Mouse (Mus musculus): ENCODE data around the gene Olfr339. TPM values are rescaled to one million over a fixed set of nuclear protein-coding genes. Genes with fewer than 3 reads are reported as not detected.
"Not testable (repeated sequence)": the region's sequence is repeated elsewhere in the genome, so short reads cannot be mapped to it uniquely, and the experiment has no call there.

The Olfr339 gene
- polyA plus RNA-seq (2012; ENCODE audit: insufficient read depth, insufficient read length, low replicate concordance, missing spikeins): not detected in 2 replicates

DNA sequence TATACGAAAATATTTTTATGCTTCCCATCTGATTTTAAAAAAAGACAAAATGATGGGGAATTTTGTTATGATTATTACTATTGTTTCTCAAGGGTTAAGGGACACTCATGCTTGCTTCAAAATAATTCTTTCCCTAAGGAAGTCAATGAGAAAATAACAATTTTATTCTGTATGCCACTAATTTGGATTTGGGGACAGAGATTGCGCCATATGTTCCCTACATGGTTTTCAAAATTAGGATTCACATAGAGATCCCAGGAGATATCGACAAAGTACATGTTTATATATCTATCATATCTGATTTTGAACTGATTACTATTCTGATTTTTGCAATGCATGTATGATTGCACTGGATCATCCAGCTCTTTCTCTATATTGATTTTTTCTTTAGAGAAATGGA, at the start of gene Olfr339:
Olfr339 (plus strand) TSS at position 301 of the 400 bp plus-strand sequence.
- WGBS: 87% methylated on average over 3 of the region's 3 CpGs
- Histone ChIP-seq H3K4me1 (ENCODE audit: control insufficient read depth, insufficient read depth, low read length) (no peaks in the 10 kb centered on the region), H3K4me3 (ENCODE audit: insufficient read depth, low read depth, low read length) (no peak within 1 kb of the TSS), H3K27ac (ENCODE audit: insufficient read depth, low read depth, low read length) (no peak within 1 kb of the TSS)
- no peak for TF ChIP-seq CTCF (IDR thresholded peaks at IDR 0.05; ENCODE audit: insufficient read depth, low read depth, low read length)
- TF ChIP-seq POLR2A (IDR thresholded peaks at IDR 0.05; ENCODE audit: insufficient read depth, low read depth, low read length): no peak

DNA sequence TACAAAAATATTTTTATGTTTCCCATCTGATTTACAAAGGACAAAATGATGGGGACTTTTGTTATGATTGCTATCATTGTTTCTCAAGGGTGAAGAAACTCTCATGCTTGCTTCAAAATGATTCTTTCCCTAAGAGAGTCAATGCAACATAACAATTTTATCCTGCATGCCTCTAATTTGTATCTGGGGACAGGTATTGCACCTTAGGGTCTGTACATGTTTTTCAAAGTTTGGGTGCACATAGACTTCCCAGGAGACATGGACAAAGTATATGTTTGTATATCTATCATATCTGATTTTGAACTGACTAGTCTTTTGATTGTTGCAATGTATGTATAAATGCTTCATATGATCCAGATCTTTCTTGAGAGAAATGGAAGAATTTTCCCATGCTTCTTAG, 45.5 kb upstream of the Olfr339 start, which contains the start of gene Olfr338:
Olfr338 (plus strand) TSS at position 301 of the 400 bp plus-strand sequence.
- Histone ChIP-seq H3K4me1 (ENCODE audit: control insufficient read depth, insufficient read depth, low read length) (no peaks in the 10 kb centered on the region), H3K27ac (ENCODE audit: insufficient read depth, low read depth, low read length) (no peak within 1 kb of the TSS), H3K4me3 (ENCODE audit: insufficient read depth, low read depth, low read length) (no peak within 1 kb of the TSS)
- TF ChIP-seq CTCF (IDR thresholded peaks at IDR 0.05; ENCODE audit: insufficient read depth, low read depth, low read length) (no peak), POLR2A (IDR thresholded peaks at IDR 0.05; ENCODE audit: insufficient read depth, low read depth, low read length) (no peak)

DNA sequence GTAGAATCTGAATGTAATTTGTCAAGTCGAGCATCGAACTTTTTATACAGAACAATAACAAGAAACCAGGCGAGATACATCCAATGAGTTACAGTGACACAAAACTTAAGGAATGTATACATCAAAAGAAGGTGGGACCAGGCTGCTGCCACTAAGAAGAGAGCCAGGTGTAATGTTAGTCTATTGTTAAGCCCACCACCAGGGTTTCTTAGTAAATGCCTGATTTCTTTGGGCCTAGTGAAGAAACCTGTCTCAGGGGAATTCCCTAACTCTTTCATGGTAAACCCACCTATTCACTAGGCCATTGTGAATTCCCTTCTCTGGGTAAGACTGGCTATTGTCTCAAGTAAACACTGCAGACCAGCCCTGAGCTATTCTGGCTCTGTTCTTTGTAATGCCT, 3.6 kb upstream of the Olfr339 start:
- 85% methylated on average over 3 of the region's 3 CpGs for WGBS
- not testable (repeated sequence) for H3K4me1 ChIP-seq (ENCODE audit: control insufficient read depth, insufficient read depth, low read length); H3K4me3 ChIP-seq (ENCODE audit: insufficient read depth, low read depth, low read length); H3K27ac ChIP-seq (ENCODE audit: insufficient read depth, low read depth, low read length)

DNA sequence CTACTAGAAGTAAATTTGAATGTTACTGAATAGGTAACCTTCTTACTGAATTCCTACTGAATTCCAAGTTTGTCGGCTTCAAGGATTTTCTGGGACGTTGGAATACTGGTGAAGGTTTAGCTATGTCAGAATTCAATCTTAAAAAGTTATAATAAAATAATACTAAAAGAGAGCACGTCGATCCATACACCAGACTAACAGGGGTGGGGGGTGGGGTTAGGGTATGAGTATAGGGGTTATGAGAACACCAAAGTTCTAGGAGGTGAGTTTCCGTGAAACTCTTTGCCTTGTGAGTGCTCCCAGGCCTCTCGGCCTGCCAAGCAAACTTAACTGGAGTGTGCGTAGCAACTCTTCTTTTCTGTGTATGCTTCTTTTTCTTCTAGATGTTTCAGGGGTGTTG, 3.2 kb upstream of the Olfr339 start:
- H3K4me3 ChIP-seq (ENCODE audit: insufficient read depth, low read depth, low read length); H3K4me1 ChIP-seq (ENCODE audit: control insufficient read depth, insufficient read depth, low read length); H3K27ac ChIP-seq (ENCODE audit: insufficient read depth, low read depth, low read length): not testable (repeated sequence)
- 86% methylated on average over 7 of the region's 7 CpGs for WGBS

GRCm38 (mm10) chr2:36452287-36452686, 33.5 kb downstream of the Olfr339 start, which contains the start of gene Olfr340:
Olfr340 (plus strand) TSS chr2:36452587.
- Histone ChIP-seq H3K4me1 (ENCODE audit: control insufficient read depth, insufficient read depth, low read length) (no peaks in the 10 kb centered on the region), H3K27ac (ENCODE audit: insufficient read depth, low read depth, low read length) (no peak within 1 kb of the TSS), H3K4me3 (ENCODE audit: insufficient read depth, low read depth, low read length) (no peak within 1 kb of the TSS)
- 70% methylated on average over 1 of the region's 1 CpGs for WGBS
- TF ChIP-seq POLR2A (IDR thresholded peaks at IDR 0.05; ENCODE audit: insufficient read depth, low read depth, low read length) (no peak), CTCF (IDR thresholded peaks at IDR 0.05; ENCODE audit: insufficient read depth, low read depth, low read length) (no peak)

DNA sequence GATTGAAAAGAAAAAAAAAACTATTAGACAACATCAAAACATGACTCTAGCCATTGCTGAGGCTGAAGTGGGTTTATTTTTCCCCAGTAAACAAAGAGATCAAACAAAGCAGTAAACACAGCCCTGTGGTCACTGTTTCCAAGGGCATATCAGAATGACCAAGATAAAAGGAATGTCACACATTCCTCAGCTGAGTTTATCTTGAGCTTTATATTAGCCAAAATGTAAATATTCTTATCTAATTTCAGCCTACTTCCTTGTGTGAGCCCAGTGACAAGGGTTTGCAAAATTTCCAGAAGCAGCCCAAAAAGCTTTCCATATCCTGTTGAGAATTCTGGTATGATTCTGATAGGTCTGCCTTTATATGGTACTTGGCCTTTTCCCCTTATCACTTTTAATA, 54.9 kb downstream of the Olfr339 start:
- TF ChIP-seq POLR2A (IDR thresholded peaks at IDR 0.05; ENCODE audit: insufficient read depth, low read depth, low read length) (no peak), CTCF (IDR thresholded peaks at IDR 0.05; ENCODE audit: insufficient read depth, low read depth, low read length) (no peak)
- no peaks in the 10 kb centered on the region for H3K4me1 ChIP-seq (ENCODE audit: control insufficient read depth, insufficient read depth, low read length)
- H3K4me3 ChIP-seq (ENCODE audit: insufficient read depth, low read depth, low read length): no peak overlapping the region
- no peak overlapping the region for H3K27ac ChIP-seq (ENCODE audit: insufficient read depth, low read depth, low read length)

Other genes with a start within 250 kb of the Olfr339 start
- not detected in 2 replicates for gene Ptgs1, start 188.5 kb upstream of the Olfr339 start, polyA plus RNA-seq (2012; ENCODE audit: insufficient read depth, insufficient read length, low replicate concordance, missing spikeins)
- not detected in 2 replicates for gene Olfr338, start 45.4 kb upstream of the Olfr339 start, polyA plus RNA-seq (2012; ENCODE audit: insufficient read depth, insufficient read length, low replicate concordance, missing spikeins)
- not detected in 2 replicates for gene Olfr340, start 33.6 kb downstream of the Olfr339 start, polyA plus RNA-seq (2012; ENCODE audit: insufficient read depth, insufficient read length, low replicate concordance, missing spikeins)
- not detected in 2 replicates for gene Olfr341, start 63.5 kb downstream of the Olfr339 start, polyA plus RNA-seq (2012; ENCODE audit: insufficient read depth, insufficient read length, low replicate concordance, missing spikeins)
- not detected in 2 replicates for gene Olfr342, start 106.1 kb downstream of the Olfr339 start, polyA plus RNA-seq (2012; ENCODE audit: insufficient read depth, insufficient read length, low replicate concordance, missing spikeins)
- gene Olfr344, start 147.7 kb downstream of the Olfr339 start, polyA plus RNA-seq (2012; ENCODE audit: insufficient read depth, insufficient read length, low replicate concordance, missing spikeins): not detected in 2 replicates
- not detected in 2 replicates for gene Olfr345, start 221.1 kb downstream of the Olfr339 start, polyA plus RNA-seq (2012; ENCODE audit: insufficient read depth, insufficient read length, low replicate concordance, missing spikeins)